Mouse (Mus musculus): ENCODE results near the gene Selenon. TPM values are rescaled to one million over a fixed set of nuclear protein-coding genes. Genes with fewer than 3 reads are reported as not detected.

Selenon gene
- total RNA-seq, 2 experiments from 2014 or later = 4.9 to 6.1 TPM

GRCm38 (mm10) chr4:134555956-134556580 is 4.1 kb upstream of the Selenon start:
- intact Hi-C loops (cut with DNase I) = no loop called here
- no peak for DNase-seq

DNA sequence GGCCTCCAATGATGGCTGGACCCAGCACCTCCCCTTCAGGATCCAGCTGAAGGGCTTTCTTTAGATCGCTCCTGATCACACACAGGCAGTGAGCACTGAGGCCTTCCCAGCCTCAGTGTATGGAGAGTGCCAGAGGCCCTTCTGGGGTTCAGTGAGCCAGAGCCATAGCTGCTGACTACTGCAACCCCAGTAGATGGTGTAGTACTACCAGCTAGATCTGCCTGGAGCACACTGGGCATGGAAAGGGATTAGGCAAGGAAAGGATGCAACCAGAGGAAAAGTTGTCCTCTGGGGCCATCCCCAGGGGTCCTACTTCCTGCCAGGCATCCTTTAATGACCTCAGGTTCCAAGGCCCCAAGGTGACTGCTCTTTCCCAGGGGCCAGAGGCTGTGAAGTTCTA is 1.7 kb upstream of the Selenon start:
- intact Hi-C loops (cut with DNase I) = no loop called here

DNA sequence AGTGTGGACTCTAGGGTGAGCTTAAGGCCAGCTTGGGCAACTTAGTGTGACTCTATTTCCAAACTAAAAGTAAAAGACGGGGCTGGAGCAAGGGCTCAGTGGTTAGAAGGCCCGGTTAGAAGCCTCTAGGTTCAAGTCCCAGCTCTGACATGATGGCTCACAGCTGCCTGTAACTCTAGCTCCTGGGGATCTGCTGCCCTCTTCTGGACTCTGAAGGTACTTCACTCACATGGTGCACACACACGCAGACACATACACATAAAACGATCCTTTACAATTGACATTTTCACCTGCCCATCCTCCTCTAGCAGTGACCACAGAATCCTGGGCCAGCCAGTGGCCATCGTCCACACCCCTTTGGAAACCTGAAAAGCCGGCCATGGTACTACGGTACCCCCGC is 2.1 kb downstream of the Selenon start:
- DNase-seq = no peak
- intact Hi-C loops (cut with DNase I) = loop anchor here (5.0 kb wide), 1 partner anchor 332 kb away; no protein-coding TSS in a partner anchor

More for the DNA sequence above, 1.7 kb upstream of the Selenon start:
- no peak for DNase-seq

DNA sequence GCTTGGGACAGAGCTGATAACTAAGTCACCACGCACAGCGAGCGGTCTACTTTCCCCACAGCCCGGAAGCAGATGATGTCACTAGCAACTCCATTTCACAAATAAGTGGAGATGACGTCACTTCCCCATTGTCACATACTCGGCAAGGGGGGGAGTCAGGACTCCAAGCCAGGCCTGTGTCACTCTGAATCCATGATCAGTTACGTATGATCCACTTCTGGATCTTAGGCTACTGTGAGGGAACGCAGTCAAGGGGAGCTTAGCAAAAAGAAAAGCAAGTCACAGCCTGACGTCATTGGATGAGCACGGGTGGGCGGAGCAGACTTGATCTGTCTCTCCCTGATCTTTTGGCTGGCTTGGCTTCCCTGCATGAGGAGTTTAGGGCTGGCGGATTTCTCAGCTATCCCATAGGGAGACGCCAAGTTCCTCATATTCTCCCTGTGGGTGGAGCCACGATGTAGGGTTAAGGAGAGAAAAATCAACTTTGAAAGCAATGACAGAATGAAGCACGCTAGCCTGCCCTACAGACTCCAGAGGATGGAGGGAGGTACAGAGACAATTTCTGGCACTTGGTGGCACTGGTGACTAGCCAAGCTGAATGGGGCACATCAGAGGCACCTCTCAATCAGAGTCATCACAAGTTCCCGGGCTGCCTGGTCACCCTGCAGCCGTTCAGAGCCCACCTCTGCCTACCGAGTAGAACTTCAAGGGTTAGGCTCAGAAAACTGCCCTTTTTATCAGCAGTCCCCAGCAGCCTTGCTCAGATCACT is 3.6 kb downstream of the Selenon start:
- DNase-seq = no peak
- intact Hi-C loops (cut with DNase I) = loop anchor here (5.0 kb wide), 1 partner anchor 334 kb away; no protein-coding TSS in a partner anchor

DNA sequence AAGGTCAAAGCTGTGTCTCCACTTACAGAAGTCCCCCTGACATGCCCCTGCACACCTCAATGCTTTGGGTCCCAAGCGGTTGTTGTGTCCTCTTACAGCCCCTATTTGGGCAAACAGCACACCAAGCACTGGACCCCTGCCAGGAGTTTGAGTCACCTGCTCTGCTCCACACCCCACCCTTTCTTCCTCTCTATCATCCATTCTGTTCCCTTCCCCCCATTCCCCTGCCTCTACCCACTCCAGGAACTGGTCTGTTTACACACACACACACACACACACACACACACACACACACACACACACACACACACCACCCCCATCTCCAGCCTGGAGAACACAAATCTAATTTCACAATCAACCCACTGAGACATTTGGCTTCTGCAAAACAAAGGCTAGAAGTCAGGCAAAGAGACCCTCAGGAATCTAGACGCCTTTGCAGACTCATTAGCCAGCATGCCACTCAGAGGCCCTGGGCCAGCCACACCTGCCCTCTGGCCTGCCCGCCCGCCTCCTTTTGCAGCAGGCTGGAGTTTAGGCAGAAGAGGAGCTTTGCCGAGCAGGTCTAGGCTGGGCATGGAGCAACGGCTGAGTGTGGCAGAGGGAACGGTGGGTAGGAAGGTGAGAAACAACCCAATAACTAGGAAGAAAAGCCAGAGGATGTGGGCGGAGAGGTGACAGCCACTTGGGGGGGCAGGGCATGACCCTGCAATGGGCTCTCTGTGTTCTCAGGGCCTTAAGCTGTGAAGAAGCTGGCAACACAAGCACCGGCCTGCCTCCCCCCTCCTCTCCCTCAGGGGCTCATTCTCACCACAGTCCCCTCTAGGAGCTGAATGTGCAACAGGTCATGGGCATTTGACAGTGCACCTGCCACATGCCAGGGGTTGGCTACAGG is 4.9 kb downstream of the Selenon start:
- intact Hi-C loops (cut with DNase I) = loop anchor here (5.0 kb wide), 1 partner anchor 335 kb away; no protein-coding TSS in a partner anchor
- no peak for DNase-seq

DNA sequence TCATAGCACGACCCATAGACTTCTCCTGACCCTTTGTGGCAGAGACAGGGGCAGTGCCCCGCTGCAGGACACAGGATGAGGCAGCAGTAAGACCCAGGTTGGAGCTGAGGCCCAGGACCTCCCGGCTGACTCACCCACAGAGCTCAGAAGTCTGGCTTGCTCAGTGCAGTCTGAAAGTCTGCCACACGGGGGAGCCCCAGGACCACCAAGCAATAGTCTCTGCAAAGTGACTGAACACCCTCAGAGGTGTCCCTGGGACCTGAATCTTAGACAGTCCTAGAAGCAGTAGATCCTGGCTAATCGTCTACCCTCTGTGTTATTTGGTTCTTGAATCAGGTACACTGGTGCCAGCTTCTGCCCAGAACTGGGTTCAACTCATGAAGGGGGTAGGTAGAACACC is 8.7 kb downstream of the Selenon start:
- intact Hi-C loops (cut with DNase I) = loop anchor here (2.0 kb wide), 1 partner anchor 254 kb away; no protein-coding TSS in a partner anchor

DNA sequence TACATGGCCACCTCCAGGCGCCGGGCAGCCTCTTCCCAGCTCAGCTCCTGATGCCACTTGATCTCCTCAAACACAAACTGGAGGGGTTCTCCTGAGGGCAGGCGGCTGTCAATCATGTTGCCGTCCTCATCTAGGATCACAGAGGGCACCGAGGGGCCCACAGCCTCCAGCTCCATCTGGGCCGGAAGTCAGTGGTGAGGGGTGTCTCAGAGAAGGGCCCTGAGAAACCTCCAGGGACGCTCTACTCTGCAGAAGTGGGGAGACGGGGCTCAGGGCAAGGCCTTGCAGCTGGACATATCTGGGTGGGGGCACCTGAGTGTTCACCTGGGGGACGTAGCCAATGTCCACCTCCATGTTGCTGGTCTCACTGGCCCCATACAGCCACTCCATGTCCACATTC is 9.2 kb downstream of the Selenon start:
- intact Hi-C loops (cut with DNase I) = loop anchor here (2.0 kb wide), 1 partner anchor 254 kb away; no protein-coding TSS in a partner anchor
- no peak for DNase-seq

More for the DNA sequence above, 8.7 kb downstream of the Selenon start:
- peak; percentile 87 to 93 for DNase-seq

- intact Hi-C loops (cut with DNase I) = no loop called here
- no peak for DNase-seq
These were observed 12.9 kb downstream of the Selenon start for GRCm38 (mm10) chr4:134538997-134539580.

GRCm38 (mm10) chr4:134535787-134536151 is 16.2 kb downstream of the Selenon start:
- intact Hi-C loops (cut with DNase I) = no loop called here
- DNase-seq = no peak

GRCm38 (mm10) chr4:134534932-134535786 is 16.8 kb downstream of the Selenon start, which contains the start of gene Mtfr1l:
TSS of gene Mtfr1l (minus strand) at chr4:134535387.
- intact Hi-C loops (cut with DNase I) = no loop called here
- DNase-seq = peak; percentile 95 to 98

DNA sequence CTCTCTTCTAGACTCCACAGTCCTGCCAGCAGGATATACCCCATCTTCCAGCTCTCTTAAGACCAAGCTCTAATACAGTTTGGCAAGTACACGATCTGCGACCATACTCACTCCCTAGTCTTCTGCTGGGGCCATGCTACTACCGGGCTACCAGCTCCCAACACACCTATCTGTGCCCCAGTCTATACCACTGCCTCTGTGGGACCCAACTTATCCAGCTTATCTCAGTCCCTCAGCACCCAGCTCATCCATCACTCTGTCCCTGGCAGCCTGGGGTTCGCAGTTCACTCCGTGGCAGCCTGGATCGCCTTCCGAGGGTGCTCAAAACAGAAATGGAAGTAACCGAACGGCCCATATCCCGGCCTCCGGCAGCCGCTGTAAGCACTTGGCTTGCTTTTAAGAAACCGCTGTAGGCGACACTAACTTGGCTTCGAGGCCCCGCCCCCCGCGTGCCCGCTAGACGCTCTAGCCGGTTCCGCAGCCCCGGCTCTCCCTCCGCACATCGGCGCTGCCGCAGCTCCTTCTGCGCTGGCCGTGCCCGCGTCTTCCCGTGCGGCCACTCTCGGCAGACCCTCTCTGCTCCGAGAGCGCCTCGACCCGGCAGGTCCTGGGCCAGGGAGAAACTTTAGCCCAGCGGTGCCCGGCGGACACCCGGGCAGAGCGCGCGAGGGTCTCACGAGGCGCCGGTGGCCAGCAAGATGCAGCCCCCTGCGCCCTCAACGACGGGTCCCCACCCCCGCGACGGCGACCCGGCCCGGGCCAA is 17.7 kb downstream of the Selenon start:
- DNase-seq = peak; percentile 46 to 58
- intact Hi-C loops (cut with DNase I) = no loop called here

- DNase-seq = no peak
- intact Hi-C loops (cut with DNase I) = no loop called here
These were observed 18.5 kb downstream of the Selenon start for GRCm38 (mm10) chr4:134533421-134533820.

DNA sequence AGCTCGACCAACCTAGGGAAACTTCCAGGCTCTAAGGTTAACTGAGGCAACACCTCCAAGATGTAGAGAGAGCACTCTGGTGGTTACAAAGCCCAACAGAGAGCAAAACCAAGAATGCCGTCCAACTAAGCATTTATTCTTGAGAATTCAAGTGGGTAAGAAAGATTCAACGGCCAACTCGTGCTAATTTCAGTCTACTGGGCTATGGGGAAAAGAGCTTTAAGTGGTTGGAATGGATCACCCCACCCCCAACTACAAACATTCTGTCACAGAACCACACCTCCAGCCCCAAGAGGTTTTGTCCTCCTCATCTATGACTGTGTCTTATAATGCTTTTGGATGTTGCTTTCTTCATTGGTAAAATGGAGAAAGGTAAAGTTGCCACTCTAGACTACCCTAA is 19.0 kb downstream of the Selenon start:
- intact Hi-C loops (cut with DNase I) = no loop called here
- DNase-seq = no peak

- no peak for DNase-seq
- intact Hi-C loops (cut with DNase I) = no loop called here
These were observed 25.7 kb downstream of the Selenon start for GRCm38 (mm10) chr4:134526220-134526619.

DNA sequence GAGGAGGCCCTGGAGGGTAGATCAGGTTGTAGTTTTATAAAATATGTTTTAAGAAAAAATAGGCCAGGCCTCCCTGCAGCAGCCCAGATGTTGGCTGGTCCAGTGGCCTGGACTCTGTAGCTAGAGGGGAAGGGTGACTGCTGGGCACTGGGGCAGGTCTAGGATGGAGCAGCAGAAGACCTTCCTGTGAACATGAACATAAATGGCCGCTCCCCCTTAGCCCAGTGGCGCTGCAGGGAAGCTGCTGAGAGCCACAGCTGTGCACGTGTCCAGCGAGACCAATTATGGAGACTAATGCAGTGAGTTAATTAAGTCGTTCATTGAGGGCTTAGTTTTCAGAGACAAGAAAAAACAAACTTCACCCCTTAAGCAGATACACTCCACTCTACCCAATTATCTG is 26.2 kb downstream of the Selenon start:
- DNase-seq = no peak
- intact Hi-C loops (cut with DNase I) = no loop called here

GRCm38 (mm10) chr4:134523447-134523846 is 28.5 kb downstream of the Selenon start:
- no peak for DNase-seq
- intact Hi-C loops (cut with DNase I) = no loop called here

GRCm38 (mm10) chr4:134519281-134519680 is 32.7 kb downstream of the Selenon start:
- DNase-seq = no peak
- intact Hi-C loops (cut with DNase I) = no loop called here

GRCm38 (mm10) chr4:134518541-134518940 is 33.4 kb downstream of the Selenon start:
- no peak for DNase-seq
- intact Hi-C loops (cut with DNase I) = no loop called here

DNA sequence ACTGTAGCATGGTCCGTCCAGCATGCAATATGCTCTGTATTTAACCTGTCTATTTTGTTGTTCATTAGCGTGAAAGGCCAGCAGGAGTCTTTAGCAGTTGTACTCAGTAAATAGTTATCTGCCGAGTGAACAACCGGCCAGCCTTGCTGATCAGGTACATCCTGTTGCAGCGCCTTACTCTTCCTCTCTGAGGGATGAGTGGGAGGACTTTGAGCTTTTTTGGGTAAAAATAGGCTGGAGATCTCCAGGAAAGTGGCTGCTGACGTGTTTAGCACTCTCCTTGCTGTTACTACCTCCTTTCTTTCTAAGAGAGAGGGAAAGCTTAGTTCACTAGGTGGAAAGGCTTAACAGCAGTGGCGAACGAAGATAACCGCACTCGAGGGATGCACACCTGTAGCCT is 34.2 kb downstream of the Selenon start:
- intact Hi-C loops (cut with DNase I) = no loop called here

More for the DNA sequence above, 34.2 kb downstream of the Selenon start:
- DNase-seq = no peak
